Comparison of ENCODE assay signal across 10 mouse cellular contexts in genomic region chr5:121586400-121587039, GRCm38 (mm10). TPM values are rescaled to one million over a fixed set of nuclear protein-coding genes. Genes with fewer than 3 reads are reported as not detected.
A peak's percentile ranks its signal among the peaks of the same experiment; 100 is the strongest.
DNase-seq lines count a peak whose midpoint lies in the region; ATAC-seq lines count a peak whose summit lies in the region.
"Had no signal": no experiment of that assay in that cellular context is flagged by ENCODE, and none has a peak within 500 bp of the region (broad histone marks: within the 10 kb centered on the region; RNA-seq: fewer than 3 reads in every experiment).

No protein-coding gene starts in this region.

- WGBS in liver, embryonic 15.5 days (ENCODE audit: insufficient replicate concordance): 4% methylated on average over 6 of the region's 6 CpGs

- no peak for ATAC-seq in liver, embryonic 15.5 days (ENCODE audit: insufficient read depth)
- ATAC-seq in cerebellum, adult (ENCODE audit: insufficient number of reproducible peaks, low FRiP score, low TSS enrichment): no peak

- peak; percentile 67 for DNase-seq in left cerebral cortex, adult 11 months (ENCODE audit: low spot score)
- DNase-seq in left cerebral cortex, postnatal 4 days: no peak
- peak; percentile 48 for DNase-seq in c-Kit-positive CD71-negative TER-119-negative erythroid progenitor cells, embryonic 14.5 days (ENCODE audit: low read depth)
- peak; percentile 67 for DNase-seq in kidney, adult 9 months
- DNase-seq in skeletal muscle tissue, adult 2 months (ENCODE audit: low read depth, low spot score): peak; percentile 66
- no peak for DNase-seq in embryo, embryonic 10 days (ENCODE audit: low spot score)

- peaks cover 62% of the 10 kb centered on the region for H3K4me1 ChIP-seq in liver, embryonic 15.5 days (replicated peaks)

- H3K27me3 ChIP-seq in liver, embryonic 15.5 days: no peaks in the 10 kb centered on the region
- H3K27me3 ChIP-seq: embryonic facial prominence, embryonic 12.5 days had no signal

- peak overlapping the region; percentile 26 for H3K27ac ChIP-seq in liver, embryonic 15.5 days (replicated peaks)
- H3K27ac ChIP-seq: embryonic facial prominence, embryonic 12.5 days had no signal

- no peak overlapping the region for H3K4me3 ChIP-seq in liver, embryonic 15.5 days (replicated peaks)
- H3K4me3 ChIP-seq: embryonic facial prominence, embryonic 12.5 days had no signal

- H3K9ac ChIP-seq in liver, embryonic 15.5 days: no peak overlapping the region
- H3K9ac ChIP-seq: embryonic facial prominence, embryonic 12.5 days had no signal

- no peaks in the 10 kb centered on the region for H3K36me3 ChIP-seq in liver, embryonic 15.5 days (replicated peaks)
- H3K36me3 ChIP-seq: embryonic facial prominence, embryonic 12.5 days had no signal

- intact Hi-C loops in left cerebral cortex, postnatal 4 days (cut with DNase I): no loop called here

- peak overlapping the region; percentile 27 for H3K4me2 ChIP-seq in liver, embryonic 15.5 days
- H3K4me2 ChIP-seq: embryonic facial prominence, embryonic 12.5 days had no signal

- H3K9me3 ChIP-seq in liver, embryonic 15.5 days (replicated peaks): no peaks in the 10 kb centered on the region
- H3K9me3 ChIP-seq: embryonic facial prominence, embryonic 12.5 days had no signal

RNA-seq across cellular contexts. Expression of gene Aldh2, which starts 7.1 kb away (rescaled TPM):
- 10 to 100 TPM; 87.4 to 90.9 TPM for total RNA-seq in left cerebral cortex, postnatal 4 days (2021)
- 181 and 210 TPM in 2 replicates for polyA plus RNA-seq in liver, embryonic 15.5 days (2015; fragmentation: Nextera tagmentation; extraction: Ambion mirVana)

RNA-seq across cellular contexts. Expression of gene Acad12, which starts 32.2 kb away (rescaled TPM):
- 1 to 10 TPM; 3.7 TPM for total RNA-seq in left cerebral cortex, postnatal 4 days (2021)
- 1.2 and 2.4 TPM in 2 replicates for polyA plus RNA-seq in liver, embryonic 15.5 days (2015; fragmentation: Nextera tagmentation; extraction: Ambion mirVana)

RNA-seq across cellular contexts. Expression of gene Mapkapk5, which starts 40.8 kb away (rescaled TPM):
- 100 to 1,000 TPM in 1 of 2 experiments, 10 to 100 TPM in 1; 99.3 to 102 TPM for total RNA-seq in left cerebral cortex, postnatal 4 days (2021)
- polyA plus RNA-seq in liver, embryonic 15.5 days (2015; fragmentation: Nextera tagmentation; extraction: Ambion mirVana): 22.9 and 30.0 TPM in 2 replicates

RNA-seq across cellular contexts. Expression of gene Adam1a, which starts 41.2 kb away (rescaled TPM):
- total RNA-seq in left cerebral cortex, postnatal 4 days (2021): 10 to 100 TPM; 17.4 to 18.2 TPM
- 0.21 and 0.41 TPM in 2 replicates for polyA plus RNA-seq in liver, embryonic 15.5 days (2015; fragmentation: Nextera tagmentation; extraction: Ambion mirVana)

RNA-seq across cellular contexts. Expression of gene Gm42878, which starts 41.2 kb away (rescaled TPM):
- total RNA-seq in left cerebral cortex, postnatal 4 days (2021): not detected
- polyA plus RNA-seq in liver, embryonic 15.5 days (2015; fragmentation: Nextera tagmentation; extraction: Ambion mirVana): not detected in 2 replicates
- polyA plus RNA-seq: neural tube, embryonic 14.5 days had no signal

Comparison
In these comparisons a context has a peak if more than half of its experiments do, and no peak if none do; other contexts are left out.
1. DNase-seq: peak in left cerebral cortex, adult 11 months (single experiment), c-Kit-positive CD71-negative TER-119-negative erythroid progenitor cells, embryonic 14.5 days (single experiment), kidney, adult 9 months (single experiment) and skeletal muscle tissue, adult 2 months (single experiment); none in left cerebral cortex, postnatal 4 days (single experiment) and embryo, embryonic 10 days (single experiment).